Mouse (Mus musculus) forebrain, embryonic 13.5 days (tissue): ENCODE results near the gene Fbxl19. TPM values are rescaled to one million over a fixed set of nuclear protein-coding genes. Genes with fewer than 3 reads are reported as not detected.

Source experiments
- ATAC-seq: fragments of 200-750 bp; cut with Nextera tagmentation; 2 replicates; pipeline ENCODE4 v1.8.0; 2017
- H3K27ac ChIP-seq: fragments of 300-500 bp; sonication (generic); 2 replicates; pipeline ENCODE4 v1.5.1; 2015; ENCODE audit warnings: inconsistent platforms, mild to moderate bottlenecking, moderate library complexity
- H3K27me3 ChIP-seq: fragments of 300-500 bp; sonication (generic); 2 replicates; pipeline ENCODE4 v1.6.1; 2015; ENCODE audit warnings: mild to moderate bottlenecking, inconsistent platforms
- H3K36me3 ChIP-seq: fragments of 300-500 bp; sonication (generic); 2 replicates; pipeline ENCODE4 v1.6.1; 2015; ENCODE audit warnings: mild to moderate bottlenecking, inconsistent platforms; ENCODE audit not compliant: poor library complexity, severe bottlenecking
- H3K4me1 ChIP-seq: fragments of 300-500 bp; sonication (generic); 2 replicates; pipeline ENCODE4 v1.6.1; 2015; ENCODE audit warnings: inconsistent platforms
- H3K4me2 ChIP-seq: fragments of 300-500 bp; sonication (generic); 2 replicates; pipeline ENCODE4 v1.6.1; 2015; ENCODE audit warnings: inconsistent platforms, mild to moderate bottlenecking, moderate library complexity
- H3K4me3 ChIP-seq: fragments of 300-500 bp; sonication (generic); 2 replicates; pipeline ENCODE4 v1.5.1; 2015; ENCODE audit warnings: mild to moderate bottlenecking, inconsistent platforms
- H3K9ac ChIP-seq: fragments of 300-500 bp; sonication (generic); 2 replicates; pipeline ENCODE4 v1.6.1; 2015; ENCODE audit warnings: mild to moderate bottlenecking, inconsistent platforms
- H3K9me3 ChIP-seq: fragments of 300-500 bp; sonication (generic); replicated peaks from 2 replicates; pipeline ENCODE4 v1.6.1; 2016; ENCODE audit warnings: inconsistent platforms
- WGBS: fragments of 180-500 bp; shearing (Covaris S2); methylation state at CpG from one replicate; pipeline ENCODE4 v1.1.7; 2015; 5-methylcytosine and 5-hydroxymethylcytosine counted together
- microRNA counts: library from miRNA; unstranded; fragments of <30 nt; microRNA quantifications from one replicate; lab custom pipeline; 2016
- microRNA-seq: library from miRNA; unstranded; fragments of <30 nt; microRNA quantifications from one replicate; pipeline ENCODE4, GENCODE M21; 2016
- polyA plus RNA-seq: library from polyadenylated mRNA; unstranded; fragments of >200 nt; fragmentation: Nextera tagmentation; extraction: Ambion mirVana; gene quantifications from 2 replicates; pipeline ENCODE4 v1.2.1, GENCODE M21; 2015

The Fbxl19 gene
- polyA plus RNA-seq, 1 experiment from 2014 or later = 7.7 TPM

GRCm38 (mm10) chr7:127814241-127814921, 70.0 kb downstream of the Fbxl19 start:
- no peaks in the 10 kb centered on the region for H3K27me3 ChIP-seq
- H3K27ac ChIP-seq = peak overlapping the region; percentile 55
- peaks cover 63% of the 10 kb centered on the region for H3K36me3 ChIP-seq
- H3K4me3 ChIP-seq = no peak overlapping the region
- peak overlapping the region; percentile 19 for H3K9ac ChIP-seq
- WGBS = 69% methylated on average over 19 of the region's 19 CpGs
- peaks cover 17% of the 10 kb centered on the region; the same call in 1 of the 2 replicates for H3K4me1 ChIP-seq
- peak; percentile 83 for ATAC-seq
- H3K9me3 ChIP-seq = no peaks in the 10 kb centered on the region
- H3K4me2 ChIP-seq = peak overlapping the region; percentile 18; the same call in 1 of the 2 replicates

DNA sequence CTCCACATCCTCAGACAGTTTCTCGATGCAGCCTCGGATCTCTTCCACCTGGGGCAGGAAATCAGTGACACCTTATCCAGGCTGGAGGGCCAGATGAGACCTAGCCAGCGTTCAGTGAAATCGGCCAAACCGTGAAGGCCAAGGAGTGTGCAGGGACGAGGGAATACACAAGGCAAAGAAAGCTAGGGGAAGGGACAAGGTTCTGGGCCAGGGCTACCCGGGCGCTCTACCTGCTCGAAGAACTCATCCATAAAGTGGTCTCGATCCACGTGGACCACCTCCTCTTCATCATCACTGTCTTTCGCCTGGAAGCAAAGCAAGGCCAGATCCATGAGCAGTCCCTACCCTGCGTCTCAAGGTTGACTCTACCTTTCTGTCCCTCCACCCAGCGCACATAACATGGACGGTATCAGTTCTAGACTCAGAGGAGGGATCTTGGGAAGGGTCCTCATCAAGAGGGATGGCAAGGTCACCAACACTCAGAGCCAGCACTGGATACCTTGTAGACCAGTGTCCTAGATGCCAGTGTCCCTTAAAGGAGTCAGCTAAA, 70.8 kb downstream of the Fbxl19 start:
- Histone ChIP-seq H3K9ac (no peak overlapping the region), H3K4me2 (no peak overlapping the region), H3K4me1 (peaks cover 17% of the 10 kb centered on the region; the same call in 1 of the 2 replicates), H3K9me3 (no peaks in the 10 kb centered on the region), H3K27ac (peak overlapping the region; percentile 55; the same call in 1 of the 2 replicates), H3K27me3 (no peaks in the 10 kb centered on the region), H3K4me3 (no peak overlapping the region), H3K36me3 (peaks cover 55% of the 10 kb centered on the region)
- 93% methylated on average over 15 of the region's 15 CpGs for WGBS
- ATAC-seq = no peak

DNA sequence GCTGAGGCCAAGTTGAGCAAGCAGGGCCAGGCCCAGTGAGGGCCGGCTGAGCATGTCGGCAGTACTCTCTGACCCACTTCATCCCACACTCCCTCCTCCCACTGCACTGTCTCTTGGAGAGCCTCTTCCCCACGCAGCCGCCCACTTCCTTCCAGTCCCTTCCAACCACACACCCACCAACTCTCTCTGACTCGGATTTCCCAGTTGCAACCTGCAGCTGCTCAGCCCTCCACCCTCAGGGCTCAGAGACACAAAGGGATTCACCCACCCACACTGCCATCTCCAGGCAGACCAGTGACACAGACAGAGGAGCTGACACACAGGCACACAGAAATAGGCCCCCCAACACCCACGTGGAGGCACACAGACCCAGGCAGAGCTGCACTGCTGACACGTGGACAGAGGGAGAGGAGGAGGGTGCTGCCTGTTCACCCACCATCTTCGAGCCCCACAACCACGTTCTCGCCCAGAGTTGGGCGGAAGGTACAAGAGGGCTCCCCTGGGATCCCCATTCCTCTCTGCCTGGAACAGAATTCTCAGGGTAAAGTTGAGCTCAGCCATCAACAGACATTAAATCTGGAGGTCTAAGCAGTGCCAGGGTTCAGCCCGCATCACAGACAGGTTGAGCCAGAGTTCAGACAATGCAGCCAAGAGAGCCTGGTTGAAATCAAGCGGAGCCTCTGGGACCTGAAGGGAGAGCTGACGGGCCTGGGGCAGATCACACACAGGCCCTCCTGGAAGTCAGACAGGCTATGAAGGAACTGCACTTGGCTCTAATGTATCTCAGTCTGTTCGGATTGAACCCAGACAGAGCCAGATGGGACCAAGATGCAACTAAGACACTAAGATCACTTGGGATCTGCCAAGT, 71.8 kb downstream of the Fbxl19 start:
- Histone ChIP-seq H3K27me3 (no peaks in the 10 kb centered on the region), H3K4me1 (peaks cover 17% of the 10 kb centered on the region; the same call in 1 of the 2 replicates), H3K36me3 (peaks cover 45% of the 10 kb centered on the region), H3K9ac (peak overlapping the region; percentile 40; the same call in 1 of the 2 replicates), H3K9me3 (no peaks in the 10 kb centered on the region), H3K4me2 (no peak overlapping the region), H3K27ac (no peak overlapping the region), H3K4me3 (no peak overlapping the region)
- 74% methylated on average over 15 of the region's 15 CpGs for WGBS
- ATAC-seq = no peak

DNA sequence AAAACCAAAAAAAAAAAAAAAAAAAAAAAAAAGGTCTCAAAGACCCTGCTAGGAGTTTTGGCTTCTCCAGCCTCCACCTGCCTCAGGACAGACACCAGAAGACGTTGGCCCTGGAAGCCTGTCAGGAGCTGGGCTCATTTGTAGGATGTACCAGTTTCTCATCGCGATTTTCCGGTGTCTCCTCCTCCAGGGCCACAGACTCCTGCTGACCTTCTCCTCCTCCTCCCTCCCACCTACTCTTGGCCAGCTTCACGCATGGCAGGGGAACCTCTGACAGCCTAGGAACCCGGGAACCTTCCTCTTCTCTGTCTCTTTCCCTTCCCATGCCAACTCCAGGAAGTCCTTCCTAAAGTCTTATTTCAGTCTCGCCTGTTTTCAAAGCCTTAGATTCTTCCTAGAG, 72.7 kb downstream of the Fbxl19 start:
- peaks cover 36% of the 10 kb centered on the region for H3K36me3 ChIP-seq
- WGBS = 88% methylated on average over 7 of the region's 7 CpGs
- no peak overlapping the region for H3K4me2 ChIP-seq
- no peaks in the 10 kb centered on the region for H3K27me3 ChIP-seq
- H3K4me3 ChIP-seq = no peak overlapping the region
- no peak overlapping the region for H3K9ac ChIP-seq
- no peak overlapping the region for H3K27ac ChIP-seq
- ATAC-seq = no peak
- peaks cover 17% of the 10 kb centered on the region; the same call in 1 of the 2 replicates for H3K4me1 ChIP-seq
- H3K9me3 ChIP-seq = no peaks in the 10 kb centered on the region

DNA sequence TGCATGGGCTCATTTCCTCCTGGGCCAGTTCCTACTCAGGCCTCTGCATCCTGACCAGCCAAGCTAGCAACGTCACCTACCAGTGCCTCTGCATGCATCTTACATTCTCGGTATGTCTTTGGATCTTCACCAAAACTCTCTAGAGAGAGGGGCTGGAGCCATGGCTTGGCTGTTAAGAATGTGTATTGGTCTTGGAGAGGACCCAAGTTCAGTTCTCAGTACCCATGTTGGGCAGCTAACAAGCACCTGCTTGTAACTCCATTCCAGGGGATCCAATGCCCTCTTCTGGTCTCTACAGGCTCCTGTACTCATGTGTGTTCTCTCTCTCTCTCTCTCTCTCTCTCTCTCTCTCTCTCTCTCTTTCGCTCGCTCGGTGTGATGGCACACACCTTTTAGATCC, 73.4 kb downstream of the Fbxl19 start:
- peaks cover 22% of the 10 kb centered on the region; the same call in 1 of the 2 replicates for H3K4me1 ChIP-seq
- no peaks in the 10 kb centered on the region for H3K27me3 ChIP-seq
- ATAC-seq = no peak
- H3K9ac ChIP-seq = no peak overlapping the region
- H3K27ac ChIP-seq = no peak overlapping the region; the same call in 1 of the 2 replicates
- WGBS = 92% methylated on average over 5 of the region's 5 CpGs
- H3K4me2 ChIP-seq = no peak overlapping the region
- H3K9me3 ChIP-seq = no peaks in the 10 kb centered on the region
- H3K4me3 ChIP-seq = no peak overlapping the region
- peaks cover 29% of the 10 kb centered on the region for H3K36me3 ChIP-seq

MicroRNAs within 50 kb of the gene (microRNA counts, 519-probe panel; counts per million panel counts)
- microRNA mmu-miR-762 (lab: Ali Mortazavi, UCI) = 177 counts per million, percentile 53 among the panel's probes with 10 or more counts

Small RNA genes lying within 50 kb of the gene (microRNA-seq; reads per million reads assigned to microRNA genes)
- not detected for gene Mir762

Other genes with a start within 250 kb of the Fbxl19 start
- 50.3 and 55.2 TPM in 2 replicates for gene Srcap, start 232.6 kb upstream of the Fbxl19 start, polyA plus RNA-seq
- 19.5 and 21.2 TPM in 2 replicates for gene Gm42715, start 225.0 kb upstream of the Fbxl19 start, polyA plus RNA-seq
- 5.0 and 5.7 TPM in 2 replicates for gene Tmem265, start 183.2 kb upstream of the Fbxl19 start, polyA plus RNA-seq
- gene Phkg2, start 171.2 kb upstream of the Fbxl19 start, polyA plus RNA-seq = 58.6 and 63.4 TPM in 2 replicates
- gene Ccdc189, start 155.9 kb upstream of the Fbxl19 start, polyA plus RNA-seq = 13.8 and 15.6 TPM in 2 replicates
- gene Rnf40, start 155.8 kb upstream of the Fbxl19 start, polyA plus RNA-seq = 43.1 and 51.9 TPM in 2 replicates
- gene Zfp629, start 128.7 kb upstream of the Fbxl19 start, polyA plus RNA-seq = 18.6 and 22.0 TPM in 2 replicates
- 36.6 and 40.8 TPM in 2 replicates for gene Bcl7c, start 35.6 kb upstream of the Fbxl19 start, polyA plus RNA-seq
- 3.8 and 4.4 TPM in 2 replicates for gene Ctf1, start 31.8 kb upstream of the Fbxl19 start, polyA plus RNA-seq
- 0.19 and 0.36 TPM in 2 replicates for gene Ctf2, start 12.4 kb upstream of the Fbxl19 start, polyA plus RNA-seq
- gene Orai3, start 25.3 kb downstream of the Fbxl19 start, polyA plus RNA-seq = 4.8 and 5.4 TPM in 2 replicates
- 20.0 and 21.5 TPM in 2 replicates for gene Setd1a, start 32.1 kb downstream of the Fbxl19 start, polyA plus RNA-seq
- not detected in 2 replicates for gene Gm49388, start 41.1 kb downstream of the Fbxl19 start, polyA plus RNA-seq
- gene Hsd3b7, start 56.1 kb downstream of the Fbxl19 start, polyA plus RNA-seq = 5.0 and 7.5 TPM in 2 replicates
- 20.5 and 25.6 TPM in 2 replicates for gene Stx4a, start 79.8 kb downstream of the Fbxl19 start, polyA plus RNA-seq
- 18.9 and 21.9 TPM in 2 replicates for gene Stx1b, start 80.0 kb downstream of the Fbxl19 start, polyA plus RNA-seq
- gene Zfp646, start 131.7 kb downstream of the Fbxl19 start, polyA plus RNA-seq = 12.9 and 15.5 TPM in 2 replicates
- 39.1 and 44.8 TPM in 2 replicates for gene Zfp668, start 132.3 kb downstream of the Fbxl19 start, polyA plus RNA-seq
- gene Prss53, start 146.4 kb downstream of the Fbxl19 start, polyA plus RNA-seq = 0.66 and 0.77 TPM in 2 replicates
- gene Gm21974, start 150.9 kb downstream of the Fbxl19 start, polyA plus RNA-seq = not detected in 2 replicates
- gene Vkorc1, start 151.1 kb downstream of the Fbxl19 start, polyA plus RNA-seq = 55.8 and 59.5 TPM in 2 replicates
- gene Bckdk, start 159.5 kb downstream of the Fbxl19 start, polyA plus RNA-seq = 80.2 and 91.6 TPM in 2 replicates
- 49.8 and 51.1 TPM in 2 replicates for gene Kat8, start 168.0 kb downstream of the Fbxl19 start, polyA plus RNA-seq
- 0.09 and 0.29 TPM in 2 replicates for gene Prss8, start 185.6 kb downstream of the Fbxl19 start, polyA plus RNA-seq
- 7.9 and 10.1 TPM in 2 replicates for gene Prss36, start 202.2 kb downstream of the Fbxl19 start, polyA plus RNA-seq
- gene Fus, start 222.9 kb downstream of the Fbxl19 start, polyA plus RNA-seq = 452 and 476 TPM in 2 replicates
- 3.2 and 3.9 TPM in 2 replicates for gene Pycard, start 249.3 kb downstream of the Fbxl19 start, polyA plus RNA-seq